Mouse (Mus musculus) kidney, adult 2 months (tissue): Measurements from ENCODE around the gene Sct. TPM values are rescaled to one million over a fixed set of nuclear protein-coding genes. Genes with fewer than 3 reads are reported as not detected.
A peak's percentile ranks its signal among the peaks of the same experiment; 100 is the strongest.
"Not testable (repeated sequence)": the region's sequence is repeated elsewhere in the genome, so short reads cannot be mapped to it uniquely, and the experiment has no call there.

Source experiments
- DNase-seq: peaks from one replicate; pipeline ENCODE4 v3.0.0; 2021
- H3K27ac ChIP-seq: fragments of 200-500 bp; 2 replicates; pipeline ENCODE4 v1.5.1; 2012; ENCODE audit warnings: low read depth, low read length, control low read depth, inconsistent platforms; ENCODE audit not compliant: insufficient read depth
- H3K27me3 ChIP-seq: fragments of 200-500 bp; replicated peaks from 2 replicates; pipeline ENCODE4 v1.6.1; 2012; ENCODE audit warnings: mild to moderate bottlenecking, moderate library complexity, low read length, inconsistent platforms; ENCODE audit not compliant: control insufficient read depth, insufficient read depth
- H3K36me3 ChIP-seq: fragments of 200-500 bp; 2 replicates; pipeline ENCODE4 v1.6.1; 2012; ENCODE audit warnings: mild to moderate bottlenecking, moderate library complexity, low read length, inconsistent platforms; ENCODE audit not compliant: control insufficient read depth, insufficient read depth
- H3K4me1 ChIP-seq: fragments of 200-500 bp; 2 replicates; pipeline ENCODE4 v1.6.1; 2011; ENCODE audit warnings: low read length; ENCODE audit not compliant: control insufficient read depth, insufficient read depth
- H3K4me3 ChIP-seq: fragments of 200-500 bp; 2 replicates; pipeline ENCODE4 v1.5.1; 2011; ENCODE audit warnings: mild to moderate bottlenecking, low read depth, low read length, control low read depth; ENCODE audit not compliant: insufficient read depth
- CTCF ChIP-seq: fragments of 200-500 bp; conservative IDR thresholded peaks from 2 replicates; pipeline ENCODE4 v1.5.1; 2011; ENCODE audit warnings: low read depth, mild to moderate bottlenecking, control low read depth, low read length, moderate library complexity, mixed read lengths; ENCODE audit not compliant: insufficient read depth, insufficient read length
- POLR2A ChIP-seq: fragments of 200-500 bp; IDR thresholded peaks from one replicate; pipeline ENCODE4 v1.6.1; 2011; ENCODE audit warnings: low read depth, low read length, control low read depth
- WGBS: fragments of 180-500 bp; shearing (Covaris S2); methylation state at CpG from one replicate; pipeline ENCODE4 v1.1.7; 2018; 5-methylcytosine and 5-hydroxymethylcytosine counted together
- polyA plus RNA-seq: library from polyadenylated mRNA; depleted of rRNA; stranded (reverse); fragments of >200 nt; gene quantifications from 2 replicates; pipeline ENCODE4 v1.2.3, GENCODE M21; 2012; rRNA removed

The Sct gene
- polyA plus RNA-seq, 1 experiment: 2.0 TPM

GRCm38 (mm10) chr7:141261480-141261879 lies 17.5 kb downstream of the Sct start:
- 63% methylated on average over 3 of the region's 3 CpGs for WGBS
- Histone ChIP-seq H3K27ac (no peak overlapping the region), H3K36me3 (peaks cover 9% of the 10 kb centered on the region), H3K4me3 (no peak overlapping the region), H3K27me3 (no peaks in the 10 kb centered on the region), H3K4me1 (peaks cover 1% of the 10 kb centered on the region; the same call in 1 of the 2 replicates)
- no peak for TF ChIP-seq POLR2A
- peak; percentile 23 for DNase-seq

- TF ChIP-seq CTCF (no peak), POLR2A (no peak)
- no peak for DNase-seq
- no peaks in the 10 kb centered on the region for H3K27me3 ChIP-seq
- H3K4me1 ChIP-seq: no peaks in the 10 kb centered on the region
- H3K36me3 ChIP-seq: peaks cover 8% of the 10 kb centered on the region
- H3K4me3 ChIP-seq: no peak overlapping the region
- H3K27ac ChIP-seq: no peak overlapping the region
- WGBS: 89% methylated on average over 10 of the region's 10 CpGs
Observed at GRCm38 (mm10) chr7:141256159-141256558, 22.8 kb downstream of the Sct start.

GRCm38 (mm10) chr7:141250486-141250885 lies 28.4 kb downstream of the Sct start:
- not testable (repeated sequence) for H3K36me3 ChIP-seq, H3K4me3 ChIP-seq, H3K27ac ChIP-seq, H3K27me3 ChIP-seq, DNase-seq, H3K4me1 ChIP-seq
- WGBS: 77% methylated on average over 4 of the region's 4 CpGs

- H3K27me3 ChIP-seq: no peaks in the 10 kb centered on the region
- WGBS: 92% methylated on average over 10 of the region's 10 CpGs
- TF ChIP-seq POLR2A (no peak), CTCF (no peak)
- H3K36me3 ChIP-seq: peaks cover 1% of the 10 kb centered on the region
- no peak overlapping the region for H3K27ac ChIP-seq
- no peak for DNase-seq
- peaks cover 11% of the 10 kb centered on the region; the same call in 1 of the 2 replicates for H3K4me1 ChIP-seq
- H3K4me3 ChIP-seq: no peak overlapping the region
Observed at GRCm38 (mm10) chr7:141231551-141231950, 47.4 kb downstream of the Sct start.

GRCm38 (mm10) chr7:141231111-141231510 lies 47.8 kb downstream of the Sct start:
- WGBS: 52% methylated on average over 3 of the region's 3 CpGs
- H3K36me3 ChIP-seq: peaks cover 1% of the 10 kb centered on the region
- H3K4me1 ChIP-seq: peaks cover 11% of the 10 kb centered on the region; the same call in 1 of the 2 replicates
- no peak for DNase-seq
- TF ChIP-seq POLR2A (no peak), CTCF (no peak)
- H3K27me3 ChIP-seq: no peaks in the 10 kb centered on the region
- no peak overlapping the region for H3K27ac ChIP-seq
- H3K4me3 ChIP-seq: no peak overlapping the region

GRCm38 (mm10) chr7:141230570-141230969 lies 48.4 kb downstream of the Sct start:
- Histone ChIP-seq H3K27me3 (no peaks in the 10 kb centered on the region), H3K4me1 (peaks cover 11% of the 10 kb centered on the region; the same call in 1 of the 2 replicates), H3K27ac (no peak overlapping the region), H3K36me3 (peaks cover 1% of the 10 kb centered on the region), H3K4me3 (no peak overlapping the region)
- TF ChIP-seq POLR2A (no peak), CTCF (no peak)
- DNase-seq: no peak
- WGBS: 83% methylated on average over 4 of the region's 4 CpGs

- TF ChIP-seq CTCF: no peak
- no peak for TF ChIP-seq POLR2A
- DNase-seq: no peak
- Histone ChIP-seq H3K4me1 (peaks cover 11% of the 10 kb centered on the region; the same call in 1 of the 2 replicates), H3K27ac (no peak overlapping the region), H3K4me3 (peak overlapping the region; percentile 65), H3K27me3 (no peaks in the 10 kb centered on the region), H3K36me3 (peaks cover 1% of the 10 kb centered on the region; the same call in 1 of the 2 replicates)
- whole genome bisulfite sequencing: 27% methylated on average over 6 of the region's 6 CpGs
Observed at GRCm38 (mm10) chr7:141229702-141230101, 49.2 kb downstream of the Sct start.

Other genes starting within 250 kb of the Sct start
- gene B4galnt4, start 218.0 kb downstream of the Sct start, polyA plus RNA-seq: 0.16 and 0.44 TPM in 2 replicates
- 17.0 and 19.8 TPM in 2 replicates for gene Pkp3, start 200.9 kb downstream of the Sct start, polyA plus RNA-seq
- 102 and 110 TPM in 2 replicates for gene Sigirr, start 178.6 kb downstream of the Sct start, polyA plus RNA-seq
- gene Ano9, start 161.3 kb downstream of the Sct start, polyA plus RNA-seq: 5.4 and 7.3 TPM in 2 replicates
- gene Ptdss2, start 156.8 kb downstream of the Sct start, polyA plus RNA-seq: 65.1 and 71.5 TPM in 2 replicates
- gene Rnh1, start 106.3 kb downstream of the Sct start, polyA plus RNA-seq: 159 and 190 TPM in 2 replicates
- gene Hras, start 85.1 kb downstream of the Sct start, polyA plus RNA-seq: 93.5 and 96.0 TPM in 2 replicates
- 9.6 and 13.5 TPM in 2 replicates for gene Lrrc56, start 85.0 kb downstream of the Sct start, polyA plus RNA-seq
- 5.7 and 6.0 TPM in 2 replicates for gene Lmntd2, start 65.1 kb downstream of the Sct start, polyA plus RNA-seq
- gene Rassf7, start 63.3 kb downstream of the Sct start, polyA plus RNA-seq: 59.1 and 72.2 TPM in 2 replicates
- 15.8 and 19.1 TPM in 2 replicates for gene Phrf1, start 50.3 kb downstream of the Sct start, polyA plus RNA-seq
- gene Irf7, start 12.7 kb downstream of the Sct start, polyA plus RNA-seq: 51.6 and 57.5 TPM in 2 replicates
- gene Cdhr5, start 2.3 kb downstream of the Sct start, polyA plus RNA-seq: 129 and 145 TPM in 2 replicates
- gene Drd4, start 12.9 kb upstream of the Sct start, polyA plus RNA-seq: 0.03 TPM in 1 of 2 replicates, not detected in the other
- 25.4 and 26.8 TPM in 2 replicates for gene Deaf1, start 48.6 kb upstream of the Sct start, polyA plus RNA-seq
- 53.7 and 61.4 TPM in 2 replicates for gene Tmem80, start 48.6 kb upstream of the Sct start, polyA plus RNA-seq
- 245 and 297 TPM in 2 replicates for gene Eps8l2, start 59.7 kb upstream of the Sct start, polyA plus RNA-seq
- gene Taldo1, start 113.1 kb upstream of the Sct start, polyA plus RNA-seq: 321 and 366 TPM in 2 replicates
- gene Gatd1, start 135.0 kb upstream of the Sct start, polyA plus RNA-seq: 51.7 and 58.4 TPM in 2 replicates
- 0.98 and 1.3 TPM in 2 replicates for gene Cend1, start 150.4 kb upstream of the Sct start, polyA plus RNA-seq
- gene Slc25a22, start 158.8 kb upstream of the Sct start, polyA plus RNA-seq: 45.5 and 51.0 TPM in 2 replicates
- 4.5 and 5.2 TPM in 2 replicates for gene Pidd1, start 164.9 kb upstream of the Sct start, polyA plus RNA-seq
- gene Rplp2, start 168.2 kb upstream of the Sct start, polyA plus RNA-seq: 423 and 734 TPM in 2 replicates
- gene Pnpla2, start 176.1 kb upstream of the Sct start, polyA plus RNA-seq: 350 and 353 TPM in 2 replicates
- gene Cracr2b, start 182.0 kb upstream of the Sct start, polyA plus RNA-seq: 15.3 and 22.2 TPM in 2 replicates
- 274 and 343 TPM in 2 replicates for gene Cd151, start 188.3 kb upstream of the Sct start, polyA plus RNA-seq
- gene Polr2l, start 196.0 kb upstream of the Sct start, polyA plus RNA-seq: 67.3 and 70.9 TPM in 2 replicates
- gene Tspan4, start 196.1 kb upstream of the Sct start, polyA plus RNA-seq: 143 and 162 TPM in 2 replicates